Mouse (Mus musculus) heart, postnatal 0 days (tissue): ENCODE measurements at regions not wholly inside any gene's neighbourhood (a gene's known extent, or its start where the extent isn't known, plus 50 kb on each side); places are given as distances from the start of the nearest gene placed in this dataset.
A peak's percentile ranks its signal among the peaks of the same experiment; 100 is the strongest.

Experiments used
- ATAC-seq: fragments of 200-750 bp; cut with Nextera tagmentation; 2 replicates; pipeline ENCODE4 v1.8.0; 2017; ENCODE audit warnings: low read depth, moderate number of reproducible peaks, moderate library complexity; ENCODE audit not compliant: insufficient read depth
- DNase-seq: peaks from one replicate; pipeline ENCODE4 v3.0.0-alpha.2; 2016; ENCODE audit warnings: low spot score
- H3K27ac ChIP-seq: fragments of 300-500 bp; sonication (generic); 2 replicates; pipeline ENCODE4 v1.5.1; 2014; ENCODE audit warnings: low read depth, mild to moderate bottlenecking
- H3K27me3 ChIP-seq: fragments of 300-500 bp; sonication (generic); 2 replicates; pipeline ENCODE4 v1.6.1; 2014; ENCODE audit warnings: low read length, mixed read lengths; ENCODE audit not compliant: control insufficient read depth, insufficient read depth
- H3K36me3 ChIP-seq: fragments of 300-500 bp; sonication (generic); replicated peaks from 2 replicates; pipeline ENCODE4 v1.6.1; 2014; ENCODE audit warnings: low read length, mixed read lengths; ENCODE audit not compliant: control insufficient read depth, insufficient read depth
- H3K4me1 ChIP-seq: fragments of 300-500 bp; sonication (generic); 2 replicates; pipeline ENCODE4 v1.6.1; 2014; ENCODE audit warnings: antibody characterized with exemption; ENCODE audit not compliant: control insufficient read depth, insufficient read depth
- H3K4me2 ChIP-seq: fragments of 300-500 bp; sonication (generic); 2 replicates; pipeline ENCODE4 v1.6.1; 2014; ENCODE audit warnings: low read depth, mild to moderate bottlenecking, low read length, moderate library complexity
- H3K4me3 ChIP-seq: fragments of 300-500 bp; sonication (generic); 2 replicates; pipeline ENCODE4 v1.5.1; 2014; ENCODE audit warnings: low read depth, low read length
- H3K9ac ChIP-seq: fragments of 300-500 bp; sonication (generic); replicated peaks from 2 replicates; pipeline ENCODE4 v1.6.1; 2014; ENCODE audit warnings: low read depth, low read length, mixed read lengths
- H3K9me3 ChIP-seq: fragments of 300-500 bp; sonication (generic); replicated peaks from 2 replicates; pipeline ENCODE4 v1.6.1; 2016; ENCODE audit warnings: low read length; ENCODE audit not compliant: control insufficient read depth
- CTCF ChIP-seq: IDR thresholded peaks from 2 replicates; pipeline ENCODE4 v1.5.1; 2016; ENCODE audit warnings: antibody characterized with exemption, control low read depth, low read depth
- EP300 ChIP-seq: IDR thresholded peaks from 2 replicates; pipeline ENCODE4 v1.6.1; 2016; ENCODE audit warnings: antibody characterized with exemption, low read depth
- WGBS: fragments of 180-500 bp; shearing (Covaris S2); extraction: QIAGEN DNeasy Blood & Tissue Kit; methylation state at CpG from one replicate; pipeline ENCODE4 v1.1.7; 2014; 5-methylcytosine and 5-hydroxymethylcytosine counted together

DNA sequence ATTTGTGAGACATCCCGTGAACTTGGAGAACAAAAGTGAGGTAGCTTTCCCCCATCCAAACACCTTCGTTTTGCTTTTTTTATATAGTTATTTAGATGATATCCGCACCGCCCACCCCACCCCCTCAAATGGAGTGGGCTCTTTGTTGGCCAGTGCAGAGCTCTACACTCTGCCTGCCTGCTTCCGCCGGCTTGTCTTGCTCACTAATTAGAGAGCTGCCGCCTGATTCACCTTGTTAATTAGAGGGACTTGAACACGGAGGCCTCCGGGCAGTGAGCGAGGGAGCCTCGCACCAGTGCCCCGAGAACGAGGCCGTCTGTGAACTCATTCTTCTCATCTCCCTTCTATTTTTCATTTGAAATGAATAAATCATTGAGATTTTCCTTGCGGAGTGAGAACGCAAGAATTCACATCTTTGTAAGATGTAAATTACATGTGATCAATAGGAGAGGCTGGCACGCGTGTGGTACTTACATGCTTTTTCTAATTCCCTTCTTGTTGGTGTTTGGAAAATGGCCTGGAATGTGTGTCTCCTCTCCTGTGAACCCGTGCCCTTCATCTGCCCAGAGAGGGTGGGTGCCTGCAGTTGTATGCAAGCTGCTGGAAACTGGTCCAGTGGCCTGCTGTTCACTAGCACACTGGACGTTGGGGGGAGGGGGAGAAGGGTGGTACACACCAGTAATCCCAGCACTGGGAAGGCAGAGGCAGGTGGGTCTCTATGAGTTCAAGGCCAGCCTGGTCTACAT, 118.0 kb downstream of the Kctd15 start:
- H3K27ac ChIP-seq = no peak overlapping the region
- no peak overlapping the region for H3K4me2 ChIP-seq
- peaks cover 10% of the 10 kb centered on the region for H3K9me3 ChIP-seq
- H3K4me3 ChIP-seq = no peak overlapping the region
- WGBS = 86% methylated on average over 20 of the region's 20 CpGs
- DNase-seq (no peak), ATAC-seq (no peak)
- no peaks in the 10 kb centered on the region for H3K4me1 ChIP-seq
- no peaks in the 10 kb centered on the region for H3K27me3 ChIP-seq
- H3K36me3 ChIP-seq = no peaks in the 10 kb centered on the region
- H3K9ac ChIP-seq = no peak overlapping the region
- TF ChIP-seq EP300 = no peak

GRCm38 (mm10) chr7:34537122-34537521, 119.4 kb downstream of the Kctd15 start:
- Histone ChIP-seq H3K27ac (no peak overlapping the region), H3K27me3 (no peaks in the 10 kb centered on the region), H3K9me3 (peaks cover 10% of the 10 kb centered on the region), H3K4me1 (no peaks in the 10 kb centered on the region), H3K9ac (no peak overlapping the region), H3K36me3 (no peaks in the 10 kb centered on the region), H3K4me3 (no peak overlapping the region), H3K4me2 (no peak overlapping the region)
- DNase-seq = no peak
- 64% methylated on average over 9 of the region's 9 CpGs for WGBS
- TF ChIP-seq EP300 = no peak
- no peak for TF ChIP-seq CTCF
- ATAC-seq = no peak

DNA sequence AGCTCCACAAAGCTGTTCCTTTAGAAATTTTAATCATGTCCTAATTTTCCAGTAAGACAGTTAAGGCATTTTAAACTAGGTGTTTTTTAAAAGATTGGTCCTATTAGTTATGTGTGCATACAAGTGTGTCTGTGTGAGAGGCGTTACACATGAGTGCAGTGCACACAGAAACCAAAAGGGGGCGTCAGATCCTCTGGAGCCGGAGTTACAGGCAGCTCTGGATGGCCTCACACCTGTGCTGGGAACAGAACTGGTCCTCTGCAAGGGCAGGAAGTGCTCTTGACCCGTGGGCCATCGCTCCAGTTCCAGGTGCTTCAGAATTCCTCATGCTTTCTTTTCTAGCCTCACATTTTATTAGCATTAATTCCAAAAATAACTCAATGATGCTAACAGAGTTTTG, 122.3 kb downstream of the Kctd15 start:
- ATAC-seq = no peak
- H3K27ac ChIP-seq = no peak overlapping the region
- H3K27me3 ChIP-seq = no peaks in the 10 kb centered on the region
- no peaks in the 10 kb centered on the region for H3K9me3 ChIP-seq
- TF ChIP-seq CTCF (no peak), EP300 (no peak)
- H3K36me3 ChIP-seq = no peaks in the 10 kb centered on the region
- H3K4me2 ChIP-seq = no peak overlapping the region
- whole genome bisulfite sequencing = 64% methylated on average over 5 of the region's 5 CpGs
- no peak overlapping the region for H3K9ac ChIP-seq
- no peak overlapping the region for H3K4me3 ChIP-seq
- H3K4me1 ChIP-seq = no peaks in the 10 kb centered on the region
- DNase-seq = no peak

DNA sequence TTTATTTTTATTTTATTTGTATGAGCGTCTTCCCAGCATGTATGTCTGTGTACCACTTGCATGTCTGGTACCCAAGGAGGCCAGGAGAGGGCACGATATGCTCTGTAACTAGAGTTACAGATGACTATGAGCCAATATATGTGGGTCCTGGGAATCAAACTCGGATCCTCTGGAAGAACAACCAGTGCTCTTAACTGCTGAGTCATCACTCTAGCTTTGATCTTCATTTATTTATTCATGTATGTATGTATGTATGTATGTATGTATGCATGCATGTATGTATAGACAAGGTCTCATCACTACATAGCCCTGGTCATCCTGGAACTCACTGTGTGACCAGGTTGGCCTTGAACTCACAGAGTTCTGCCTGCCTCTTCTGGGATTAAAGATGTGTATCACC, 124.9 kb downstream of the Kctd15 start:
- no peaks in the 10 kb centered on the region for H3K36me3 ChIP-seq
- no peaks in the 10 kb centered on the region for H3K4me1 ChIP-seq
- no peak overlapping the region for H3K9ac ChIP-seq
- H3K4me2 ChIP-seq = no peak overlapping the region
- no peaks in the 10 kb centered on the region for H3K9me3 ChIP-seq
- no peak for TF ChIP-seq EP300
- H3K4me3 ChIP-seq = no peak overlapping the region
- ATAC-seq (no peak), DNase-seq (no peak)
- H3K27ac ChIP-seq = no peak overlapping the region
- H3K27me3 ChIP-seq = no peaks in the 10 kb centered on the region
- WGBS = 76% methylated on average over 3 of the region's 3 CpGs

GRCm38 (mm10) chr7:34507858-34508257, 114.7 kb upstream of the Lsm14a start:
- WGBS = 64% methylated on average over 2 of the region's 2 CpGs
- no peak overlapping the region for H3K27ac ChIP-seq

GRCm38 (mm10) chr7:34506816-34507215, 113.7 kb upstream of the Lsm14a start:
- Histone ChIP-seq H3K27me3 (no peaks in the 10 kb centered on the region), H3K36me3 (no peaks in the 10 kb centered on the region), H3K4me1 (no peaks in the 10 kb centered on the region), H3K4me3 (no peak overlapping the region), H3K27ac (no peak overlapping the region), H3K9ac (no peak overlapping the region), H3K4me2 (no peak overlapping the region), H3K9me3 (no peaks in the 10 kb centered on the region)
- TF ChIP-seq CTCF = no peak
- no peak for TF ChIP-seq EP300
- ATAC-seq = no peak
- WGBS = 53% methylated on average over 4 of the region's 4 CpGs
- no peak for DNase-seq

More at GRCm38 (mm10) chr7:34507858-34508257, 114.7 kb upstream of the Lsm14a start:
- ATAC-seq (no peak), DNase-seq (no peak)
- 0 out of 2 replicates have a peak, but pooled peaks have one; percentile 14 for TF ChIP-seq CTCF
- no peak for TF ChIP-seq EP300
- Histone ChIP-seq H3K4me1 (no peaks in the 10 kb centered on the region), H3K36me3 (no peaks in the 10 kb centered on the region), H3K9me3 (no peaks in the 10 kb centered on the region), H3K4me3 (no peak overlapping the region), H3K9ac (no peak overlapping the region), H3K27me3 (no peaks in the 10 kb centered on the region), H3K4me2 (no peak overlapping the region)
